Mouse (Mus musculus) hindbrain, embryonic 11.5 days (tissue): Measurements from ENCODE around the gene Runx3. TPM values are rescaled to one million over a fixed set of nuclear protein-coding genes. Genes with fewer than 3 reads are reported as not detected.

Source experiments
- ATAC-seq: fragments of 200-750 bp; cut with Nextera tagmentation; 2 replicates; pipeline ENCODE4 v1.8.0; 2017; ENCODE audit warnings: mild to moderate bottlenecking, moderate TSS enrichment, moderate library complexity; ENCODE audit not compliant: low FRiP score
- DNase-seq: peaks from one replicate; pipeline ENCODE4 v3.0.0-alpha.2; 2015; ENCODE audit warnings: low spot score
- H3K27ac ChIP-seq: fragments of 300-500 bp; sonication (generic); 2 replicates; pipeline ENCODE4 v1.5.1; 2014; ENCODE audit warnings: mild to moderate bottlenecking, low read depth, low read length
- H3K27me3 ChIP-seq: fragments of 300-500 bp; sonication (generic); 2 replicates; pipeline ENCODE4 v1.6.1; 2014; ENCODE audit warnings: mild to moderate bottlenecking, low read length, moderate library complexity, mixed read lengths; ENCODE audit not compliant: control insufficient read depth, insufficient read depth
- H3K36me3 ChIP-seq: fragments of 300-500 bp; sonication (generic); 2 replicates; pipeline ENCODE4 v1.6.1; 2014; ENCODE audit warnings: mild to moderate bottlenecking, low read length, moderate library complexity, mixed read lengths; ENCODE audit not compliant: control insufficient read depth, insufficient read depth
- H3K4me1 ChIP-seq: fragments of 300-500 bp; sonication (generic); replicated peaks from 2 replicates; pipeline ENCODE4 v1.6.1; 2014; ENCODE audit warnings: low read length, mixed read lengths; ENCODE audit not compliant: control insufficient read depth, insufficient read depth
- H3K4me2 ChIP-seq: fragments of 300-500 bp; sonication (generic); replicated peaks from 2 replicates; pipeline ENCODE4 v1.6.1; 2014; ENCODE audit warnings: mild to moderate bottlenecking, low read depth, low read length
- H3K4me3 ChIP-seq: fragments of 300-500 bp; sonication (generic); 2 replicates; pipeline ENCODE4 v1.5.1; 2014; ENCODE audit warnings: low read depth, low read length
- H3K9ac ChIP-seq: fragments of 300-500 bp; sonication (generic); 2 replicates; pipeline ENCODE4 v1.6.1; 2014; ENCODE audit warnings: low read depth, low read length
- H3K9me3 ChIP-seq: fragments of 300-500 bp; sonication (generic); 2 replicates; pipeline ENCODE4 v1.6.1; 2016; ENCODE audit warnings: low read length; ENCODE audit not compliant: control insufficient read depth
- WGBS: fragments of 180-500 bp; shearing (Covaris S2); extraction: QIAGEN DNeasy Blood & Tissue Kit; methylation state at CpG from one replicate; pipeline ENCODE4 v1.1.7; 2014; 5-methylcytosine and 5-hydroxymethylcytosine counted together
- polyA plus RNA-seq: library from polyadenylated mRNA; unstranded; fragments of >200 nt; fragmentation: Nextera tagmentation; extraction: Ambion mirVana; gene quantifications from 2 replicates; pipeline ENCODE4 v1.2.1, GENCODE M21; 2014

The Runx3 gene
- polyA plus RNA-seq, 1 experiment from 2014 or later, result 0.28 TPM

DNA sequence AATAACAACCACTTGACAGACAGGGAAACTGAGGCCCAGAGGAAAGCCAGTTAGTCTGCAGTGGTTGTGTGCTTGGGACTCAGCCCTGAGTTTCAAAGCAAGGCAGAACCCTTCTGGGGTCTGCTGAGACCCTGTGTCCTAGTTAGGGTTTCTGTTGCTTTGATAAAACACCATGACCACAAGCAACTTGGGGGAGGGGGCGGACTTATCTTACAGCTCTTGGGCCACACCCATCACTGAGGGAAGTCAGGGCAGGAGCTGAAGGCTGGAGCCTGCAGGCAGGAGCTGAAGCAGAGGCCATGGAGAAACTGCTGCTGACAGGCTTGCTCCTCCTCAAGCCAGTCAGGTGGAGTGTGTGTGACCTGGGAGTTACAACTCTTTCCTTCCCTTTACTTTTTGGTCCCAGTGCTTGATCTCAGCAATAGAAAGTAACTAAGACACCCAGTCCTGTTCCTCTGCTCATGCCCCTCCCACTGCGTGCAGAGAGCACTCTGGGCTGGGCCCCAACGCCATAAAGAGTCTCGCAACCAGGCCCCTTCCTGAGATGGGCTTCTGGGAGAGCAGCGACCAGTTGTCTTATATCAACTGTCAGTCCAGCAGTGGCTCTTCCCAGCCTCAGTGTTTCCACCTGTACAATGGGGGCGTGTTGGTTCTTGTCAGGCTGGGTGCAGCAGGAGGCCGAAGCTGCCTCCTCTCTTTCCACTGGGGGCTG, 47.5 kb downstream of the Runx3 start:
- H3K27me3 ChIP-seq, result peaks cover 42% of the 10 kb centered on the region
- no peaks in the 10 kb centered on the region; the same call in 1 of the 2 replicates for H3K4me1 ChIP-seq
- H3K9me3 ChIP-seq, result no peaks in the 10 kb centered on the region
- H3K4me3 ChIP-seq, result no peak overlapping the region
- DNase-seq (no peak), ATAC-seq (no peak)
- no peak overlapping the region for H3K4me2 ChIP-seq
- H3K27ac ChIP-seq, result no peak overlapping the region
- 52% methylated on average over 7 of the region's 7 CpGs for WGBS
- no peaks in the 10 kb centered on the region for H3K36me3 ChIP-seq
- no peak overlapping the region for H3K9ac ChIP-seq

DNA sequence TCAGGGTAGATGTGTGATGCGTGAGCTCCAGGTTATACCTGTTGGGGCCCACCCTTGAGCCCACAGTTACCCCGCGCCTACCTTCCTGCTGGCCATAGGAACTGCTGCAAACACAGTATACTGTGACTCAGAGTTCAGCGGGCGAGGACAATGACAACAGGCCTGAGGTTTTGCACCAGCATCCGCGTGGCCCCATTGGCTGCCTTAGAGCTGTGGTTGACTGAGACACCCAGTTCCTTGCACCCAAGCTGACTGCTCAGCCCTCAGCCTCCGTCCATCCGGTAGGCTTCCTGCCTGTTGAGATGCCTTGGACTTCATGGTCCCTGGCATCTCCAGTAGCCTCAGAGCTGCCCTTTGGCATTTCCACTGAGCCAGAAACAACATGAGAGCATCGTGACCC, 48.6 kb downstream of the Runx3 start:
- no peaks in the 10 kb centered on the region for H3K36me3 ChIP-seq
- H3K4me1 ChIP-seq, result no peaks in the 10 kb centered on the region; the same call in 1 of the 2 replicates
- no peak overlapping the region for H3K4me2 ChIP-seq
- WGBS, result 70% methylated on average over 10 of the region's 10 CpGs
- H3K27ac ChIP-seq, result no peak overlapping the region
- DNase-seq (no peak), ATAC-seq (no peak)
- H3K9me3 ChIP-seq, result no peaks in the 10 kb centered on the region
- no peak overlapping the region for H3K9ac ChIP-seq
- peaks cover 44% of the 10 kb centered on the region for H3K27me3 ChIP-seq
- no peak overlapping the region for H3K4me3 ChIP-seq

GRCm38 (mm10) chr4:135169501-135169900, 49.0 kb downstream of the Runx3 start:
- Histone ChIP-seq H3K4me2 (no peak overlapping the region), H3K9me3 (no peaks in the 10 kb centered on the region), H3K27ac (no peak overlapping the region), H3K4me3 (no peak overlapping the region), H3K27me3 (peaks cover 43% of the 10 kb centered on the region), H3K4me1 (no peaks in the 10 kb centered on the region; the same call in 1 of the 2 replicates), H3K9ac (no peak overlapping the region), H3K36me3 (no peaks in the 10 kb centered on the region)
- ATAC-seq (no peak), DNase-seq (no peak)
- 62% methylated on average over 4 of the region's 4 CpGs for WGBS

GRCm38 (mm10) chr4:135171304-135171875, 50.9 kb downstream of the Runx3 start:
- Histone ChIP-seq H3K9ac (no peak overlapping the region), H3K4me1 (peaks cover 6% of the 10 kb centered on the region; the same call in 1 of the 2 replicates), H3K4me3 (no peak overlapping the region), H3K27me3 (peaks cover 41% of the 10 kb centered on the region), H3K9me3 (no peaks in the 10 kb centered on the region), H3K36me3 (no peaks in the 10 kb centered on the region), H3K4me2 (no peak overlapping the region), H3K27ac (no peak overlapping the region)
- ATAC-seq (no peak), DNase-seq (no peak)
- 59% methylated on average over 12 of the region's 12 CpGs for WGBS

- ATAC-seq (no peak), DNase-seq (peak; percentile 45)
- H3K4me3 ChIP-seq, result peak overlapping the region; percentile 22
- H3K36me3 ChIP-seq, result no peaks in the 10 kb centered on the region
- peaks cover 17% of the 10 kb centered on the region for H3K27me3 ChIP-seq
- H3K27ac ChIP-seq, result no peak overlapping the region
- no peaks in the 10 kb centered on the region for H3K9me3 ChIP-seq
- H3K4me1 ChIP-seq, result peaks cover 6% of the 10 kb centered on the region; the same call in 1 of the 2 replicates
- peak overlapping the region; percentile 52 for H3K9ac ChIP-seq
- H3K4me2 ChIP-seq, result peak overlapping the region; percentile 49
- WGBS, result 5% methylated on average over 38 of the region's 38 CpGs
These were observed 55.1 kb downstream of the Runx3 start for GRCm38 (mm10) chr4:135175406-135176120.

- H3K36me3 ChIP-seq, result no peaks in the 10 kb centered on the region
- ATAC-seq (no peak), DNase-seq (no peak)
- H3K9ac ChIP-seq, result no peak overlapping the region
- H3K4me3 ChIP-seq, result no peak overlapping the region
- H3K27me3 ChIP-seq, result peaks cover 17% of the 10 kb centered on the region
- peaks cover 6% of the 10 kb centered on the region; the same call in 1 of the 2 replicates for H3K4me1 ChIP-seq
- H3K9me3 ChIP-seq, result no peaks in the 10 kb centered on the region
- no peak overlapping the region for H3K27ac ChIP-seq
- no peak overlapping the region for H3K4me2 ChIP-seq
These were observed 57.1 kb downstream of the Runx3 start for GRCm38 (mm10) chr4:135177568-135177967.

DNA sequence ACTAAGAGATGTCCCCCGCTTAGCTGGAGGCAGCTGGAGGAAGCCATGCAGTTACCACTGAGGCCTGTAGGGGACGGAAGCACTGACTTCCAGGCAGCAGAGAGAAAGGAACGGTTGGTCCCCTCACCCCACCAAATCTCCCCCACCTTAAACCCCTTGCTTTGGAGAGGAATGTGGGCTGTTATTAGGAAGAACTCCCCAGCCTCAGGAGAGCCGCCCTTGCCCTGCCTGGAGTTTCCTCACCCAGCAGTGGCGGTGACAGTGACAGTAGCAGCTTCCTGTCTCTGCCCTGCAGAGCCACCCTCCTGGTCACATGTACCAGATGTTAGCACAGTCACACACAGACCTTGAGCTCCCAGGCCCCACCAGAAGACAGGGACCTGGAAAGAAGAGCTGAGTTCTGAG, 58.6 kb downstream of the Runx3 start:
- Histone ChIP-seq H3K27ac (no peak overlapping the region), H3K9me3 (no peaks in the 10 kb centered on the region), H3K27me3 (peaks cover 15% of the 10 kb centered on the region)

DNA sequence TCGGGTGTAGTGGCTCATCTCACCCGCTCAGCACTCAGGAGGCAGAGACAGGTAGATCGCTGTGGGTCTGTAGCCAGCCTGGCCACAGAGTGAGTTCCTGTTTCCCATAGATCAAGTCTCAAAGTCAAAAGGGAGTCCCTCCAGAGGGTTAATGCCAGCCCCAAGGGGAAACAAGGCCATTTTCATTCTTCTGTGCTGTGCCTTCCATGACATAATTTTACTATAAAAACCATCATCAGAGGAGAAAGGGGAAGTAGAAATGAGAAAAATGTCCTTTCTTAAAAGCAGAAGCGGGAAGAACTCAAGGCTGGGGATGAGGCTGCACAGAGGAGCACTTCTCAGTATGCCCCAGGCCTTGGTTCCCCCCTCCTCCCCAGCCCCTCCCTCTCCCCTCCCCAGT, 61.4 kb downstream of the Runx3 start:
- H3K27me3 ChIP-seq, result no peaks in the 10 kb centered on the region
- no peaks in the 10 kb centered on the region for H3K4me1 ChIP-seq
- no peak overlapping the region for H3K4me2 ChIP-seq
- no peak overlapping the region for H3K4me3 ChIP-seq
- 83% methylated on average over 4 of the region's 4 CpGs for WGBS
- no peak for ATAC-seq
- H3K27ac ChIP-seq, result no peak overlapping the region
- no peaks in the 10 kb centered on the region for H3K9me3 ChIP-seq
- H3K9ac ChIP-seq, result no peak overlapping the region
- H3K36me3 ChIP-seq, result no peaks in the 10 kb centered on the region
- no peak for DNase-seq

More for the DNA sequence above, 58.6 kb downstream of the Runx3 start:
- ATAC-seq (no peak), DNase-seq (no peak)
- WGBS, result 24% methylated on average over 5 of the region's 5 CpGs
- Histone ChIP-seq H3K9ac (no peak overlapping the region), H3K4me3 (no peak overlapping the region), H3K36me3 (no peaks in the 10 kb centered on the region), H3K4me1 (peaks cover 6% of the 10 kb centered on the region; the same call in 1 of the 2 replicates), H3K4me2 (no peak overlapping the region)
